13 mouse cellular contexts compared by ENCODE assay signal in the genomic region with DNA sequence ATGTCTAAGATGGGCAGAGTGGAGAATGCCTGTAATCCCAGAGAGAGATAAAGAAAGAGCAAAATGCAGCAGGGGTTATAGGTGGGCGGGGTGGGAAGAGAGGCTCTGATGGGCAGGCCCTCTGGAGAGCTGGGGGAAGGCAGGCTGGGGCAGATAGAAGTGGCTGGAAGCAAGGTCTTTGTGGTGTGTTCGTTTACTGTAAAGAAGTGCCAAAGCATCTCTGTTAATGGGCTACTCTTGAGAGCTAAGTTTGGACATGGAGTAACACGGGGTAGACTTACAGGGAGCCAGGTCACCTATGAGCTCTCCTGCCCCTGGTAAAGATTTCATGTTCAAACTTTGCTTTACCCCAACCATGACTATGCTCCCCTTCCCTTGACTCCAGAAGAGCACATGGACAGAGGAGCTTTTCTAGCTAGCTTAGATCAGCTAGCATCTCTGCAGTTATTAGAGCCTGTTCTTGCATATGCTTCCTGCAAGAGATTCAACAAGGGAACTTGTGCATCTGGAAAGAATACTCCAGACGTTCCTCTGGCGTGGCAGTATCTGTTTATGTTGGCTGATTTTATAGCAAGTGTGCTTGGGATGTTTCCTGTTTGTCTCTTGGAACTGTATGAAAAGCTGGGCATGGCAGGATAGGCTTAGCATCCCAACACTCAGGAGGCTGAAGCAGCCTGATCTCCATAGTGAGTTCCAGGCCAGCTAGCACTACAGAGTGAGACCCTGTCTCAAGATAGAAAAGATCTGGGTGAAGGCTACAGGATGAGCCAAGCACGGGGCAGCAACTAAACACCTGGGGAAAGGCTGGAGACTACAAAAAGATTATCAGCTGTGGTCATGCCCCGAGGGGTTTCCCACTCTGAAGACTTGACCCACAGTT.
A peak's percentile ranks its signal among the peaks of the same experiment; 100 is the strongest.
DNase-seq lines count a peak whose midpoint lies in the region; ATAC-seq and TF ChIP-seq lines count a peak whose summit lies in the region.
"Had no signal": no experiment of that assay in that cellular context is flagged by ENCODE, and none has a peak within 500 bp of the region (broad histone marks: within the 10 kb centered on the region; RNA-seq: fewer than 3 reads in every experiment).

No protein-coding gene starts in this region.

- H3K4me2 ChIP-seq in intestine, embryonic 15.5 days (replicated peaks), result no peak overlapping the region
- no peak overlapping the region for H3K4me2 ChIP-seq in intestine, postnatal 0 days (replicated peaks; ENCODE audit: low read depth)
- no peak overlapping the region for H3K4me2 ChIP-seq in heart, embryonic 13.5 days
- no peak overlapping the region for H3K4me2 ChIP-seq in stomach, embryonic 16.5 days (ENCODE audit: low read depth, low read length)

- peaks cover 55% of the 10 kb centered on the region for H3K4me1 ChIP-seq in intestine, embryonic 15.5 days (replicated peaks)
- no peaks in the 10 kb centered on the region; the same call in 1 of the 2 replicates for H3K4me1 ChIP-seq in intestine, postnatal 0 days (replicated peaks; ENCODE audit: control insufficient read depth, insufficient read depth, low read length)
- peaks cover 90% of the 10 kb centered on the region for H3K4me1 ChIP-seq in heart, embryonic 13.5 days
- H3K4me1 ChIP-seq in stomach, embryonic 16.5 days (ENCODE audit: control insufficient read depth, insufficient read depth, low read length), result peaks cover 73% of the 10 kb centered on the region

- no peak for ATAC-seq in intestine, embryonic 15.5 days
- ATAC-seq in intestine, postnatal 0 days, result no peak
- ATAC-seq in heart, embryonic 13.5 days (ENCODE audit: extremely low read depth, insufficient number of reproducible peaks, low FRiP score, low TSS enrichment), result no peak
- ATAC-seq in stomach, embryonic 16.5 days (ENCODE audit: insufficient read depth, low FRiP score), result no peak
- no peak for ATAC-seq in CD4-positive, CD25-positive, alpha-beta regulatory T cell, adult 4 months

- 0 out of 2 replicates have a peak overlapping the region, but pooled peaks have one; percentile 14 for H3K27ac ChIP-seq in intestine, embryonic 15.5 days
- no peak overlapping the region; the same call in 1 of the 2 replicates for H3K27ac ChIP-seq in intestine, postnatal 0 days (ENCODE audit: low read depth, low read length)
- H3K27ac ChIP-seq in heart, embryonic 13.5 days (replicated peaks), result peak overlapping the region; percentile 100
- peak overlapping the region; percentile 98 for H3K27ac ChIP-seq in stomach, embryonic 16.5 days (ENCODE audit: low read length)

- no peaks in the 10 kb centered on the region for H3K36me3 ChIP-seq in intestine, embryonic 15.5 days
- H3K36me3 ChIP-seq in intestine, postnatal 0 days (ENCODE audit: control insufficient read depth, insufficient read depth), result no peaks in the 10 kb centered on the region
- no peaks in the 10 kb centered on the region for H3K36me3 ChIP-seq in heart, embryonic 13.5 days
- H3K36me3 ChIP-seq in stomach, embryonic 16.5 days (ENCODE audit: control insufficient read depth, insufficient read depth, low read length), result no peaks in the 10 kb centered on the region

- no peaks in the 10 kb centered on the region for H3K9me3 ChIP-seq in intestine, embryonic 15.5 days
- H3K9me3 ChIP-seq in intestine, postnatal 0 days (ENCODE audit: control insufficient read depth), result no peaks in the 10 kb centered on the region
- no peaks in the 10 kb centered on the region for H3K9me3 ChIP-seq in heart, embryonic 13.5 days
- no peaks in the 10 kb centered on the region for H3K9me3 ChIP-seq in stomach, embryonic 16.5 days (replicated peaks; ENCODE audit: control insufficient read depth, low read length)

- DNase-seq in lung, postnatal 10 days, result peak; percentile 37
- DNase-seq in lung, postnatal 25 days (ENCODE audit: low spot score), result no peak
- no peak for DNase-seq in layer of hippocampus, adult 8-10 months (ENCODE audit: low spot score in 2 of 2)
- DNase-seq: cerebellum, postnatal 25 days; gastrocnemius, postnatal 10 days; right cerebral cortex, postnatal 25 days; thymus, adult 18-20 months had no signal

- no peak for TF ChIP-seq CTCF in intestine, postnatal 0 days (IDR thresholded peaks at IDR 0.05; ENCODE audit: low read depth)

- H3K27me3 ChIP-seq in intestine, embryonic 15.5 days (replicated peaks), result no peaks in the 10 kb centered on the region
- H3K27me3 ChIP-seq in intestine, postnatal 0 days (replicated peaks; ENCODE audit: control insufficient read depth, insufficient read depth, low read length), result no peaks in the 10 kb centered on the region
- H3K27me3 ChIP-seq in heart, embryonic 13.5 days (replicated peaks), result no peaks in the 10 kb centered on the region
- H3K27me3 ChIP-seq in stomach, embryonic 16.5 days (ENCODE audit: control insufficient read depth, insufficient read depth, low read length), result no peaks in the 10 kb centered on the region
- H3K27me3 ChIP-seq: CH12.LX had no signal

- no peak overlapping the region for H3K4me3 ChIP-seq in intestine, embryonic 15.5 days (replicated peaks)
- H3K4me3 ChIP-seq in intestine, postnatal 0 days (ENCODE audit: low read depth, low read length), result no peak overlapping the region
- no peak overlapping the region for H3K4me3 ChIP-seq in heart, embryonic 13.5 days
- no peak overlapping the region for H3K4me3 ChIP-seq in stomach, embryonic 16.5 days (replicated peaks; ENCODE audit: low read length)

- H3K9ac ChIP-seq in intestine, embryonic 15.5 days, result no peak overlapping the region
- H3K9ac ChIP-seq in intestine, postnatal 0 days (ENCODE audit: low read depth, low read length), result no peak overlapping the region
- H3K9ac ChIP-seq in heart, embryonic 13.5 days, result no peak overlapping the region
- no peak overlapping the region for H3K9ac ChIP-seq in stomach, embryonic 16.5 days (ENCODE audit: low read length)

- WGBS in intestine, embryonic 15.5 days, result 62% methylated on average over 7 of the region's 7 CpGs
- WGBS in intestine, postnatal 0 days, result 68% methylated on average over 7 of the region's 7 CpGs
- WGBS in heart, embryonic 13.5 days, result 51% methylated on average over 7 of the region's 7 CpGs
- 63% methylated on average over 7 of the region's 7 CpGs for WGBS in stomach, embryonic 16.5 days
